Mouse (Mus musculus) heart, embryonic 16.5 days (tissue): Measurements from ENCODE around the gene Jpt2. TPM values are rescaled to one million over a fixed set of nuclear protein-coding genes. Genes with fewer than 3 reads are reported as not detected.
A peak's percentile ranks its signal among the peaks of the same experiment; 100 is the strongest.

Experiments used
- ATAC-seq: fragments of 200-750 bp; cut with Nextera tagmentation; replicated peaks from 2 replicates; pipeline ENCODE4 v1.8.0; 2017; ENCODE audit warnings: moderate number of reproducible peaks; ENCODE audit not compliant: insufficient read depth, low FRiP score; ENCODE audit errors: extremely low read depth
- H3K27ac ChIP-seq: fragments of 300-500 bp; sonication (generic); 2 replicates; pipeline ENCODE4 v1.5.1; 2014; ENCODE audit warnings: mild to moderate bottlenecking, low read length, control low read depth, moderate library complexity
- H3K27me3 ChIP-seq: fragments of 300-500 bp; sonication (generic); 2 replicates; pipeline ENCODE4 v1.6.1; 2014; ENCODE audit warnings: low read length, mixed read lengths; ENCODE audit not compliant: control insufficient read depth, insufficient read depth
- H3K36me3 ChIP-seq: fragments of 300-500 bp; sonication (generic); 2 replicates; pipeline ENCODE4 v1.6.1; 2014; ENCODE audit not compliant: control insufficient read depth, insufficient read depth
- H3K4me1 ChIP-seq: fragments of 300-500 bp; sonication (generic); 2 replicates; pipeline ENCODE4 v1.6.1; 2014; ENCODE audit warnings: low read length, mixed read lengths; ENCODE audit not compliant: control insufficient read depth, insufficient read depth
- H3K4me2 ChIP-seq: fragments of 300-500 bp; sonication (generic); 2 replicates; pipeline ENCODE4 v1.6.1; 2014; ENCODE audit warnings: low read depth, mild to moderate bottlenecking, control low read depth, low read length
- H3K4me3 ChIP-seq: fragments of 300-500 bp; sonication (generic); 2 replicates; pipeline ENCODE4 v1.5.1; 2014; ENCODE audit warnings: mild to moderate bottlenecking, control low read depth, low read length
- H3K9ac ChIP-seq: fragments of 300-500 bp; sonication (generic); 2 replicates; pipeline ENCODE4 v1.6.1; 2014; ENCODE audit warnings: low read length, control low read depth
- H3K9me3 ChIP-seq: fragments of 300-500 bp; sonication (generic); replicated peaks from 2 replicates; pipeline ENCODE4 v1.6.1; 2016; ENCODE audit warnings: low read length; ENCODE audit not compliant: control insufficient read depth
- WGBS: fragments of 180-500 bp; shearing (Covaris S2); extraction: QIAGEN DNeasy Blood & Tissue Kit; methylation state at CpG from one replicate; pipeline ENCODE4 v1.1.7; 2014; 5-methylcytosine and 5-hydroxymethylcytosine counted together
- polyA plus RNA-seq: library from polyadenylated mRNA; unstranded; fragments of >200 nt; fragmentation: Nextera tagmentation; extraction: Ambion mirVana; gene quantifications from 2 replicates; pipeline ENCODE4 v1.2.1, GENCODE M21; 2015

Jpt2 gene
- polyA plus RNA-seq, result 79.3 and 82.5 TPM in 2 replicates

DNA sequence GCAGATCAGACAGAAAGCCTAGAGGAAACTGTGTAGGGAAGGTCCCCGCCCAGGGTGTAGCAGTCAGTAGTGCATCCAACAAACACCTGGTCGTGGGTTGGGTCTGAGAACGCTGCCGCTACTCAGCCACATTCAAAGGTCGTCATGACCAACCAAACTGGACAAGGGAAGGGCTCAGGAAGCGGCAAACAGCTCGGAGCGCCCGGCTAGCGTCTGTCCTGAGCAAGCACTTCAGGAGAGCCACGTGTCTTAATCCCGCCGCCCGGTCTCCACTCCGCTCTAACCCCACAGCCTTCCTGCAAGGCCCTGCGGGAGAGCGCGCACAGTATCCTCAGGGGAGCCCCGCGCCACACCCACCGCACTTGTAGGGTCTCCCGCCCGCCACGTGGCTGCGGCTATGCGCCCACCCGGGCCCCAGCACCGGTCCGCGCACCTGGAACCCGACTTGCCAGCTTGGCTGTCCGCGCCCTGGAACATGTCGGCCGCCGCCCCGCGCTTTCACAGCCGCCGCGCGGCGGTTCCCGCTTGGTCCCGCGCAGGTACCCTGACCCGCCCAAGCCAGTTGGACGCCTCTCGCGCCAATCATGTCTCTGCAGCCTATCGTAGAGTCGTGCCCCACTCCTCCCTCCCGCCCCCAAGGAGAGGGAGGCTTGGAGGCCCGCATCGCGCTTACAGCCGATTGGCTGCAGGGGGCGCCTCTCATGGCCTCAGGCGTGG lies at the start of gene Jpt2:
Jpt2 (minus strand) TSS at position 555 of the 717 bp plus-strand sequence.
- Histone ChIP-seq H3K9ac (peak within 1 kb of the TSS; percentile 90), H3K4me2 (peak within 1 kb of the TSS; percentile 87), H3K27me3 (no peaks in the 10 kb centered on the region), H3K36me3 (peaks cover 41% of the 10 kb centered on the region), H3K4me3 (peak within 1 kb of the TSS; percentile 98), H3K9me3 (no peaks in the 10 kb centered on the region), H3K4me1 (peaks cover 9% of the 10 kb centered on the region), H3K27ac (peak within 1 kb of the TSS; percentile 86)
- ATAC-seq, result peak; percentile 100
- WGBS, result under 1% methylated on average over 59 of the region's 59 CpGs

DNA sequence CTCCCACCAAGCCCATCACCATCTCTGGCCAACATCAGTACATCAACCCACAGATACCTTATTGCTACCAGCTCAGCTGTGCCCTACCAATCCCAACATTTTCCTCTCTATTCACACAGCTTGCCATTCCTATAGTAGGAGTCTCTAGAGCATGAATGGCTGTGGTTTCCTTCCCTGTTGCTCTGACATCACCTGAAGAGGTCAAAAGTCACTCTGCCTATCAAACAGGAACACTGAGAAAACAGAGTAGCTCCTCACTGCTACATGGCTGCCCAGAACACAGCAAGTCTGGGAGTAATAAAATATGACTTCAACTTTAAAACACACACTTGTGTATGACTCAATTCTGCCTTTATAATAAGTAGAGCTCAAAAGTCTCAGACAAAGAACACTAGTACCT lies 47.0 kb upstream of the Jpt2 start:
- Histone ChIP-seq H3K9ac (no peak overlapping the region), H3K9me3 (no peaks in the 10 kb centered on the region), H3K27ac (no peak overlapping the region), H3K4me1 (no peaks in the 10 kb centered on the region; the same call in 1 of the 2 replicates), H3K4me3 (no peak overlapping the region), H3K36me3 (peaks cover 30% of the 10 kb centered on the region), H3K27me3 (no peaks in the 10 kb centered on the region), H3K4me2 (no peak overlapping the region)
- no peak for ATAC-seq

DNA sequence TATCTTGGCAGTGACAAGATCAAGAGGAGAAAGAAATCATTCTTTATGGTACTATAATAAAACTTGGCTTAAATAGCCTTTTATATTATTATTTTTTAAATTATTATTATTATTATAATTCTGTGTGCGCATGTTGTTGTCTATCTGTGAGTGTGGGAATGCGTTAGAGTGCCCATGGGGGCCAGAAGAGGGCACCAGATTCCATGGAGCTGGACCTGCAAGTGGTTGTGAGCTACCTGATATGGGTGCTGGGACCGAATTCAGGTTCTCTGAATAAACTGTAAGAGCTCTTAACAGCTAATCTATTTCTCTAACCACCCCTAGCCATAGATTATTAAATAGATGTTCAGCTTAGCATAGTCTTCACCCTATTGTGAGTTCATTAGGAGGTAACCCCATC lies 44.6 kb upstream of the Jpt2 start:
- no peaks in the 10 kb centered on the region for H3K9me3 ChIP-seq
- H3K4me1 ChIP-seq, result no peaks in the 10 kb centered on the region
- no peak overlapping the region for H3K4me3 ChIP-seq
- H3K36me3 ChIP-seq, result peaks cover 21% of the 10 kb centered on the region
- WGBS, result 95% methylated on average over 3 of the region's 3 CpGs
- H3K27me3 ChIP-seq, result no peaks in the 10 kb centered on the region
- H3K27ac ChIP-seq, result no peak overlapping the region
- no peak for ATAC-seq
- H3K9ac ChIP-seq, result no peak overlapping the region
- no peak overlapping the region for H3K4me2 ChIP-seq

DNA sequence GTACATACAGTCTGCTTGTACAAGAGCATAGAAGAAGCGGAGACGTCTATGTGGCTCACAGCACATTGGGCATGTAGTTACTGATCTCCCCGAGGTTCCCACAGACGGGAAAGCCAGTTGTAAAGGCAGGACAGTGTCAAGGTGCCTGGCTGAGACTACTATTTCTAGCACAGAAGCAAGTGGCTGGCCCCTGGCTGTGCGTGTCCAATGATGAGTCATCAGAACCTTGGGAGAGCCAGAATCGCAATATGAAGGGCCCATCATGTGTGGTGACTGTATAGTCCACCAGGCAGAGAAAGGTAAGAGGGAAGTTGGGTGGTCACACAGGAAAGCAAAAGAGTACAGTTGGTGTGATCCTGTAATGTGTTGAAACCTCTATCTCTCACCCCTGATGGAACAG lies 34.2 kb upstream of the Jpt2 start:
- Histone ChIP-seq H3K4me2 (no peak overlapping the region), H3K9me3 (no peaks in the 10 kb centered on the region), H3K9ac (no peak overlapping the region), H3K27me3 (no peaks in the 10 kb centered on the region), H3K4me3 (no peak overlapping the region), H3K27ac (no peak overlapping the region), H3K36me3 (peaks cover 76% of the 10 kb centered on the region), H3K4me1 (no peaks in the 10 kb centered on the region)
- no peak for ATAC-seq
- WGBS, result 85% methylated on average over 6 of the region's 6 CpGs

DNA sequence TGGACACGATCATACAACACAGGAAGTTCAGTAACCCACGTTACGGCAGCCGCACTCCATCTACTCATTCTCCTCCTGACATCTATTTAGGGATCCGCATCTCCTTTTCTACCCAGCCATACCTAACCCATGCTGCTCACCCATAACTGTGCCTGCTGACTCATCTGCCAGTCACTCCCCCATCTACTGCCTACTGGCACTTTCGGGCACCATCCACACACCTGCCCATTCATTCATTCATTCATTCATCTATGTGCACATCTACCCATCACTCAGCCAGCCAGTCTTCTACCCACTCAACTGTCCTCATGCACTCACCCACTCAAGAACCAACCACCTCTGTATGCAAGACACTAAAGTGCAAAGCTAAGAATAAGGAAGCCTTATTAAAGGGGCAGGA lies 26.7 kb upstream of the Jpt2 start:
- H3K27ac ChIP-seq, result no peak overlapping the region
- no peak overlapping the region for H3K4me2 ChIP-seq
- H3K4me1 ChIP-seq, result no peaks in the 10 kb centered on the region
- H3K27me3 ChIP-seq, result no peaks in the 10 kb centered on the region
- H3K9ac ChIP-seq, result no peak overlapping the region
- WGBS, result 94% methylated on average over 6 of the region's 6 CpGs
- no peak overlapping the region for H3K4me3 ChIP-seq
- ATAC-seq, result no peak
- no peaks in the 10 kb centered on the region for H3K9me3 ChIP-seq
- H3K36me3 ChIP-seq, result peaks cover 82% of the 10 kb centered on the region

DNA sequence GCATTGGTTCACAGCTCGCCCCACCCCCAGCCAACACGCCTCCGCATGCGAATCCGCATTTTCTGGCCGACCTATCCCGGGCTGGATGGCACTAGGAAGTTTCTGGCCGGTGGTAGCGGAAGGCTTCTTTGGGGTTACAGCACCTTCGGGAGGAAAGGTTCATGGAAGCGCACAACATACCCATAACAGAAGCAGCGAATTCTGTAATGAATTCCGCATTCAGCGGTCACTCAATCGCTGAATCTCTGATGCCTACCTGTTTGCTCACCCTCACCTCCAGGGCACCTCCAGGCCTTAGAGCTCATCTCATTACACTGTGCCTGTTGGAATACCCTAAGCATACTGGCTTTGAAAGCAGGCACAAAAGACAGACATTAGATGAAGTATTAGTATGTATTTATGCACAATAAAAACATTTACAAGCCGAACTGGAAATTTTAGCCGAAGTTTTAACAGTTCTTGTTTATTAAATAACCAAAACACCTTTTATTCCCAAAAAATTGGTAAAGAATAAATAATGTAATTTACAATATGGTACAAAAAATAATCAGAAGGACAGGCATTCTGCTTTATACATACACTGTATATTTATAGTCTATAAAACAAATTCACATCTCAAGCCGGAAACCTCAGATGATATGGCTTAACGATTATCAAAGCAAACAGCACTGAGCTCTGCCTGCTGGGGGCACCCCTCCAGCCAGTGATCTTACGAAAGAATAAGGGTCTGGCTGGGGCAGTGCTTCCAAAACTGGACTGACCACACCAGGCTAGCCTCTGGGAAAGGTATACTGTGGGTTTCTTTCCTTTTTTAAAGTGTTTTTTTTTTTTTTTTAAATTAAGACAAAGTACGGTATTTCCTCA lies 595 bp upstream of the Jpt2 start:
- no peaks in the 10 kb centered on the region for H3K9me3 ChIP-seq
- peak overlapping the region; percentile 87 for H3K4me2 ChIP-seq
- no peaks in the 10 kb centered on the region for H3K27me3 ChIP-seq
- peak overlapping the region; percentile 69 for H3K9ac ChIP-seq
- no peak for ATAC-seq
- H3K27ac ChIP-seq, result peak overlapping the region; percentile 48
- 13% methylated on average over 21 of the region's 21 CpGs for whole genome bisulfite sequencing
- H3K4me1 ChIP-seq, result peaks cover 9% of the 10 kb centered on the region
- H3K4me3 ChIP-seq, result peak overlapping the region; percentile 98
- peaks cover 39% of the 10 kb centered on the region for H3K36me3 ChIP-seq

DNA sequence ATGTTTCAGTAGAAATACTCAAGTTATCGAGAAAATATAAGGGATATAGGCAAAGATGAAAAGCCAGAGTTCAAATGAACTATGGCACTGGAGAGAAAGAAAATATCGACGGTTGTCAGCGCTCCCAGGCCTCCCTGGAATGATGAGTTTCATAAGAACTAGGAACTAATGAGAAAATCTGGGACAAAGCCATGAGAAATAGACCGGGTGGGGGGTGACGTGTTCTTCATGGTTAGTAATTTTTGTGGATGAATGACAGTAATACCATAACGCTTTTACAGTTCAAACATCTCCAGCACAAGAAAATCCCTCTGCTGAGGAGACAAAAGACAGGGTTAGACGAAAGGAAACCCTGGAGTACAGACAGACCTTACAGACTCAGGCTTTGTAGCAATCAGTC lies 1.1 kb downstream of the Jpt2 start:
- no peaks in the 10 kb centered on the region for H3K9me3 ChIP-seq
- peaks cover 9% of the 10 kb centered on the region for H3K4me1 ChIP-seq
- peak overlapping the region; percentile 98 for H3K4me3 ChIP-seq
- WGBS, result 52% methylated on average over 8 of the region's 8 CpGs
- H3K27me3 ChIP-seq, result no peaks in the 10 kb centered on the region
- H3K36me3 ChIP-seq, result peaks cover 34% of the 10 kb centered on the region
- peak overlapping the region; percentile 87 for H3K4me2 ChIP-seq
- peak overlapping the region; percentile 90 for H3K9ac ChIP-seq
- no peak overlapping the region for H3K27ac ChIP-seq
- no peak for ATAC-seq

DNA sequence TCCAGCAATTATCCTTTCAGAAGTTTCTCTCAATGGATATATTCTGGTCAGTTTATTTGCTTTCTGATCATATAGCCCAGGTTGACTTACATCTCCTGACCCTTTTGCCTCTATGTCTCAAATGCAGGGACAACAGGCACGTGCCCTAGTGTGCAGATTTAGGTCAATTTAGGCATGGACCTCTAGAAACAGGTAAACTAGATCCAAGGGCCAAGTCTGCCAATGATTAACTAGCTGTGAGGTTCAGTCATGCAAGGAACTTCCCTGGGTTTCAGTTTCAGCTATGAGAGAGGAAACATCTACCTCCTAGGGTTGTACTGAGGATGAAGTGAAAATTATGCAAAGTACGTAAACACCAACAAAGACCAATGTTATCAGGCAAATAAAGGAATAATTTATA lies 7.2 kb downstream of the Jpt2 start:
- Histone ChIP-seq H3K9me3 (no peaks in the 10 kb centered on the region), H3K9ac (no peak overlapping the region), H3K27me3 (no peaks in the 10 kb centered on the region), H3K4me3 (no peak overlapping the region), H3K27ac (no peak overlapping the region), H3K36me3 (peaks cover 15% of the 10 kb centered on the region), H3K4me1 (no peaks in the 10 kb centered on the region), H3K4me2 (no peak overlapping the region)
- ATAC-seq, result no peak
- 85% methylated on average over 2 of the region's 2 CpGs for WGBS

DNA sequence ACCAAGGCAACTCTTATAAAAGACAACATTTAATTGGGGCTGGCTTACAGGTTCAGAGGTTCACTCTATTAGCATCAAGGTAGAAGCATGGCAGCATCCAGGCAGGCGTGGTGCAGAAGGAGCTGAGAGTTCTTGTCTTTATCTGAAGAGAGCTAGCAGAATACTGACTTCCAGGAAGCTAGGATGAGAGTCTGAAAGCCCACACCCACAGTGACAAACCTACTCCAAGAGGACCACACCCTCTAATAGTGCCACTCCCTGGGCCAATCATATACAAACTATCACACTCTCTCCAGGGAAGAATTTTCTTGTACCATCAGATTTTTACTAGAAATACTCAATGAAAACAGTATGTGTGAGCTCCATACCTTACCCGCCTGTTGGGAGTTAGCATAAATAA lies 9.8 kb downstream of the Jpt2 start:
- Histone ChIP-seq H3K36me3 (peaks cover 19% of the 10 kb centered on the region), H3K27me3 (no peaks in the 10 kb centered on the region), H3K27ac (no peak overlapping the region), H3K4me3 (no peak overlapping the region), H3K9ac (no peak overlapping the region), H3K4me2 (no peak overlapping the region), H3K4me1 (no peaks in the 10 kb centered on the region), H3K9me3 (no peaks in the 10 kb centered on the region)
- WGBS, result 90% methylated on average over 2 of the region's 2 CpGs
- ATAC-seq, result no peak
